17 mouse cellular contexts compared by ENCODE assay signal in genomic region chr10:17450240-17450639, GRCm38 (mm10).
DNase-seq lines count a peak whose midpoint lies in the region; ATAC-seq lines count a peak whose summit lies in the region.
"Had no signal": no experiment of that assay in that cellular context is flagged by ENCODE, and none has a peak within 500 bp of the region (broad histone marks: within the 10 kb centered on the region; RNA-seq: fewer than 3 reads in every experiment).

No protein-coding gene starts in this region.

- DNase-seq in heart, postnatal 10 days, result peak; percentile 26 to 35
- DNase-seq in left cerebral cortex, postnatal 4 days, result peak; percentile 8
- DNase-seq in left cerebral cortex, adult 11 months (ENCODE audit: low spot score), result no peak
- peak; percentile 63 for DNase-seq in Muller cell, postnatal 12 days (ENCODE audit: inconsistent ontology term)
- peak; percentile 34 for DNase-seq in heart, postnatal 4 days
- DNase-seq in cerebellum, adult 9-11 months, result no peak
- DNase-seq: adrenal gland, postnatal 14 days; right cerebral cortex, postnatal 25 days; thymus, postnatal 36 days had no signal

- no peak overlapping the region for H3K27ac ChIP-seq in heart, embryonic 11.5 days (ENCODE audit: low read depth, low read length)
- H3K27ac ChIP-seq: embryonic facial prominence, embryonic 13.5 days; forebrain, embryonic 15.5 days; midbrain, embryonic 15.5 days had no signal

- H3K9me3 ChIP-seq in heart, embryonic 11.5 days (replicated peaks; ENCODE audit: control insufficient read depth, low read length), result no peaks in the 10 kb centered on the region
- H3K9me3 ChIP-seq: embryonic facial prominence, embryonic 13.5 days; forebrain, embryonic 15.5 days; megakaryocyte, embryonic 14.5 days; midbrain, embryonic 15.5 days had no signal

- WGBS in heart, embryonic 11.5 days (ENCODE audit: insufficient replicate concordance), result 65% methylated on average over 4 of the region's 4 CpGs

- no peak overlapping the region for H3K4me3 ChIP-seq in heart, embryonic 11.5 days (ENCODE audit: low read depth, low read length)
- H3K4me3 ChIP-seq: embryonic facial prominence, embryonic 13.5 days; forebrain, embryonic 15.5 days; megakaryocyte, embryonic 14.5 days; midbrain, embryonic 15.5 days; myocyte had no signal

- no peak overlapping the region for H3K9ac ChIP-seq in heart, embryonic 11.5 days (ENCODE audit: low read depth, low read length)
- H3K9ac ChIP-seq: embryonic facial prominence, embryonic 13.5 days; forebrain, embryonic 15.5 days; midbrain, embryonic 15.5 days had no signal

- no peaks in the 10 kb centered on the region for H3K36me3 ChIP-seq in heart, embryonic 11.5 days (ENCODE audit: control insufficient read depth, insufficient read depth, low read length)
- H3K36me3 ChIP-seq: embryonic facial prominence, embryonic 13.5 days; forebrain, embryonic 15.5 days; midbrain, embryonic 15.5 days had no signal

- ATAC-seq in heart, embryonic 11.5 days (replicated peaks; ENCODE audit: insufficient number of reproducible peaks, low FRiP score, low TSS enrichment), result no peak
- ATAC-seq: forebrain, embryonic 15.5 days; hindbrain, embryonic 16.5 days; intestine, postnatal 0 days; midbrain, embryonic 15.5 days had no signal

- intact Hi-C loops in heart, postnatal 10 days (cut with DNase I), result no loop called here
- intact Hi-C loops in left cerebral cortex, postnatal 4 days (cut with DNase I), result no loop called here

- no peak overlapping the region for H3K4me2 ChIP-seq in heart, embryonic 11.5 days
- H3K4me2 ChIP-seq: embryonic facial prominence, embryonic 13.5 days; forebrain, embryonic 15.5 days; midbrain, embryonic 15.5 days had no signal

- H3K4me1 ChIP-seq in heart, embryonic 11.5 days (ENCODE audit: control insufficient read depth, insufficient read depth, low read length), result no peaks in the 10 kb centered on the region
- H3K4me1 ChIP-seq: embryonic facial prominence, embryonic 13.5 days; forebrain, embryonic 15.5 days; midbrain, embryonic 15.5 days had no signal

- H3K27me3 ChIP-seq in heart, embryonic 11.5 days (ENCODE audit: control insufficient read depth, insufficient read depth, low read length), result no peaks in the 10 kb centered on the region
- H3K27me3 ChIP-seq: embryonic facial prominence, embryonic 13.5 days; forebrain, embryonic 15.5 days; megakaryocyte, embryonic 14.5 days; midbrain, embryonic 15.5 days had no signal

Comparison
In these comparisons a context has a peak if more than half of its experiments do, and no peak if none do; other contexts are left out.
1. DNase-seq: peak in heart, postnatal 10 days (2 of 2), left cerebral cortex, postnatal 4 days (single experiment), Muller cell, postnatal 12 days (single experiment) and heart, postnatal 4 days (single experiment); none in left cerebral cortex, adult 11 months (single experiment) and cerebellum, adult 9-11 months (single experiment).